Mouse (Mus musculus): ENCODE results near the gene Nasp. TPM values are rescaled to one million over a fixed set of nuclear protein-coding genes. Genes with fewer than 3 reads are reported as not detected.
A peak's percentile ranks its signal among the peaks of the same experiment; 100 is the strongest.
"Not testable (repeated sequence)": the region's sequence is repeated elsewhere in the genome, so short reads cannot be mapped to it uniquely, and the experiment has no call there.

Nasp gene
- polyA plus RNA-seq, 1 experiment from 2014 or later = 110 TPM

DNA sequence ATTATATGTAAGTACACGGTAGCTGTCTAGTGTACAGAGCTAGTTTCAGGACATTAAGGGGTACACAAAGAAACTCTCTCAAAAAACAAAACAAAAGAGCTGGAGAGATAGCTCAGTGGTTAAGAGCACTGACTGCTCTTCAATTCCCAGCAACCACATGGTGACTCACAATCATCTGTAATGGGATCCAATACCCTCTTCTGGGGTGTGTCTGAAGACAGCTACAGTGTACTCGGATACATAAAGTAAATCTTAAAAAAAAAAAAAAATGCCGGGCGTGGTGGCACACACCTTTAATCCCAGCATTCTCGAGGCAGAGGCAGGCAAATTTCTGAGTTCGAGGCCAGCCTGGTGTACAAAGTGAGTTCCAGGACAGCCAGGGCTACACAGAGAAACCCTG is 32.2 kb upstream of the Nasp start:
- not testable (repeated sequence) for H3K9ac ChIP-seq (replicated peaks; ENCODE audit: low read length); H3K4me3 ChIP-seq (replicated peaks; ENCODE audit: low read depth, low read length); H3K4me2 ChIP-seq (ENCODE audit: low read length); H3K9me3 ChIP-seq (ENCODE audit: control insufficient read depth, low read length); H3K27ac ChIP-seq (replicated peaks; ENCODE audit: low read depth, low read length); DNase-seq; H3K36me3 ChIP-seq (ENCODE audit: control insufficient read depth, insufficient read depth, low read length); H3K4me1 ChIP-seq (ENCODE audit: control insufficient read depth, insufficient read depth, low read length); H3K27me3 ChIP-seq (ENCODE audit: control insufficient read depth, insufficient read depth, low read length); ATAC-seq (ENCODE audit: low FRiP score, low TSS enrichment)
- WGBS = 92% methylated on average over 6 of the region's 6 CpGs

DNA sequence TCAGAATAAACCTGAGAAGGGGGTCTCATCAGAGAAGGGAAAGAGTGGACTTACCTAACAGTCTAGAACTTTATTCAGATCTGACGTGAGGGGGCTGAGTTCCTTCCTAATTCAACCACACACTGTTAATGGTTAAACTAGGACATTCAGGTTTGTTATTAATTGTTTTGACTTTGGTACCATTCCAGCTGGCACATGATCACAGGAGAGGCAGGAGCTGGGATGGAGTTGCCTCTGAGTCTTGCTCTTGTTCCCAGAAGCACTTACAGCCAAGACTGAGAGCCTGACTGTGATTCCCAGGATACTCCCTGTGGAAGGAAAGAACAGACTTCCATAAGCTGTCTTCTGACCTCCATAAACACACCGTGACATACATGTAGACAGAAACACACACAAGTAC is 31.7 kb upstream of the Nasp start:
- Histone ChIP-seq H3K27ac (replicated peaks; ENCODE audit: low read depth, low read length) (no peak overlapping the region), H3K36me3 (ENCODE audit: control insufficient read depth, insufficient read depth, low read length) (no peaks in the 10 kb centered on the region), H3K27me3 (ENCODE audit: control insufficient read depth, insufficient read depth, low read length) (no peaks in the 10 kb centered on the region), H3K9ac (replicated peaks; ENCODE audit: low read length) (no peak overlapping the region), H3K4me3 (replicated peaks; ENCODE audit: low read depth, low read length) (no peak overlapping the region), H3K4me1 (ENCODE audit: control insufficient read depth, insufficient read depth, low read length) (no peaks in the 10 kb centered on the region), H3K4me2 (ENCODE audit: low read length) (no peak overlapping the region), H3K9me3 (ENCODE audit: control insufficient read depth, low read length) (no peaks in the 10 kb centered on the region)
- WGBS = 87% methylated on average over 2 of the region's 2 CpGs
- ATAC-seq (ENCODE audit: low FRiP score, low TSS enrichment) (no peak), DNase-seq (no peak)

DNA sequence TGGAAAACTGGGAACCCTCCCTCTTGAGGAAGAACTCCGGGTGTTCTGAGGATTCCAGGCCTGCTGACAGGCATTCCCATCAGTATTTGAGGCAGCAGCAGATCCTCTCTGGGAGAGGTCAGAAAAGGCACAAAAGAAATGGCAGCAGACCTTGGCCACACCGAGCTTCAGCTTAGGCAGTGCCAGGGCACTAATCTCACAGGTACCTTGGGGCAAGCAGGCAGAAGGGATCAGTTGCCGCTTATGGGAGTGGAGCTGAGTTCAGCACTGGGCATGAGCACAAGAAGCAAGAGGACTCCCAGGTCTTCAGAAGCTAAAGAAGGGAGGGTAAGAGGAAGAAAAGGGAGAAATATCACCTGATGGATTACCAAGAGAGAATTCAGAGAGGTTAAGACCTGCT is 30.2 kb upstream of the Nasp start:
- H3K27ac ChIP-seq (replicated peaks; ENCODE audit: low read depth, low read length) = no peak overlapping the region
- ATAC-seq (ENCODE audit: low FRiP score, low TSS enrichment) (no peak), DNase-seq (no peak)
- H3K9me3 ChIP-seq (ENCODE audit: control insufficient read depth, low read length) = no peaks in the 10 kb centered on the region
- no peak overlapping the region for H3K9ac ChIP-seq (replicated peaks; ENCODE audit: low read length)
- H3K4me3 ChIP-seq (replicated peaks; ENCODE audit: low read depth, low read length) = no peak overlapping the region
- H3K4me1 ChIP-seq (ENCODE audit: control insufficient read depth, insufficient read depth, low read length) = no peaks in the 10 kb centered on the region
- H3K4me2 ChIP-seq (ENCODE audit: low read length) = no peak overlapping the region
- H3K36me3 ChIP-seq (ENCODE audit: control insufficient read depth, insufficient read depth, low read length) = no peaks in the 10 kb centered on the region
- no peaks in the 10 kb centered on the region for H3K27me3 ChIP-seq (ENCODE audit: control insufficient read depth, insufficient read depth, low read length)
- WGBS = 45% methylated on average over 3 of the region's 3 CpGs

DNA sequence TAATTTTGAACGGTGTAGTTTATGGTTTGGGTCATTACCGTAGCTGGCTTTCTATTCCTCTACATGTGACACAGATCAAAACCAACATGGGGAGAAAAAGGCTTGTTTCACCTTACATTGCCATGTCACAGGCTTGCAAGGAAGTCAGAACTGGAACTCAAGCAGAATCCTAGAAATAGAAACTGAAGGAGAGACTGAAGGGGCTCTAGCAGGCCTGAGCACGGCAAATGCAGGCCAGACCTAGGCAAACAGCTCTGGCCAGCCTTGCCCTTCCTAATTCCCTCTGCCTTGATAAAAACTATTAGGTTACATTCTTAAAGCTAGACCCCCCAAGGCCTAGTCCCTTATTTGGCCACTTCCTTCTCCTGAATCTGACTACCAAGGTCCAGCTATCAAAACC is 27.9 kb upstream of the Nasp start:
- no peaks in the 10 kb centered on the region for H3K9me3 ChIP-seq (ENCODE audit: control insufficient read depth, low read length)
- no peak for ATAC-seq (ENCODE audit: low FRiP score, low TSS enrichment)
- no peaks in the 10 kb centered on the region for H3K36me3 ChIP-seq (ENCODE audit: control insufficient read depth, insufficient read depth, low read length)
- no peaks in the 10 kb centered on the region for H3K4me1 ChIP-seq (ENCODE audit: control insufficient read depth, insufficient read depth, low read length)
- H3K4me2 ChIP-seq (ENCODE audit: low read length) = no peak overlapping the region
- WGBS = 79% methylated on average over 3 of the region's 3 CpGs
- H3K27ac ChIP-seq (replicated peaks; ENCODE audit: low read depth, low read length) = no peak overlapping the region
- no peaks in the 10 kb centered on the region for H3K27me3 ChIP-seq (ENCODE audit: control insufficient read depth, insufficient read depth, low read length)
- no peak overlapping the region for H3K4me3 ChIP-seq (replicated peaks; ENCODE audit: low read depth, low read length)
- no peak overlapping the region for H3K9ac ChIP-seq (replicated peaks; ENCODE audit: low read length)
- no peak for DNase-seq

DNA sequence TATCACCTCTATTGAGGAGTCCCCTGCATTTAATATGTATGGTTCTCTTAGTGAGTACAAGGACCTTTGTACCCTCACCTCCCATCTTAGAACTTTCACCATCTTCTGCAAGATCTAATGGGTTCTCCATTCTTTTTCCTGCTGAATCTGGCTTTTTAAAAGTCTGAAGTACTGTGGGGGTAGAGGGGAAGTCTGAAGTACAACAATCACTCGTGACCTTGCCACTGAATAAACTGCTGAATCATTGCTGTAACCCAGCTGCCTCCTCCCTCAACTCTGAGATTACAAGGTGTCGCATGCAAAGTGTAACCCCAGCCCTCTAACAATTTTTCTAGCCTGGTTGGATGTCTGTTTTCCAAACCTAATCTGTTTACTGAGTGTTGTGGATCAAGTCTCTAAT is 27.4 kb upstream of the Nasp start:
- no peak overlapping the region for H3K4me3 ChIP-seq (replicated peaks; ENCODE audit: low read depth, low read length)
- no peak overlapping the region for H3K4me2 ChIP-seq (ENCODE audit: low read length)
- DNase-seq = no peak
- no peak for ATAC-seq (ENCODE audit: low FRiP score, low TSS enrichment)
- 77% methylated on average over 2 of the region's 2 CpGs for WGBS
- H3K9ac ChIP-seq (replicated peaks; ENCODE audit: low read length) = no peak overlapping the region
- no peaks in the 10 kb centered on the region for H3K36me3 ChIP-seq (ENCODE audit: control insufficient read depth, insufficient read depth, low read length)
- no peak overlapping the region for H3K27ac ChIP-seq (replicated peaks; ENCODE audit: low read depth, low read length)
- peaks cover 5% of the 10 kb centered on the region for H3K4me1 ChIP-seq (ENCODE audit: control insufficient read depth, insufficient read depth, low read length)
- no peaks in the 10 kb centered on the region for H3K9me3 ChIP-seq (ENCODE audit: control insufficient read depth, low read length)
- no peaks in the 10 kb centered on the region for H3K27me3 ChIP-seq (ENCODE audit: control insufficient read depth, insufficient read depth, low read length)

DNA sequence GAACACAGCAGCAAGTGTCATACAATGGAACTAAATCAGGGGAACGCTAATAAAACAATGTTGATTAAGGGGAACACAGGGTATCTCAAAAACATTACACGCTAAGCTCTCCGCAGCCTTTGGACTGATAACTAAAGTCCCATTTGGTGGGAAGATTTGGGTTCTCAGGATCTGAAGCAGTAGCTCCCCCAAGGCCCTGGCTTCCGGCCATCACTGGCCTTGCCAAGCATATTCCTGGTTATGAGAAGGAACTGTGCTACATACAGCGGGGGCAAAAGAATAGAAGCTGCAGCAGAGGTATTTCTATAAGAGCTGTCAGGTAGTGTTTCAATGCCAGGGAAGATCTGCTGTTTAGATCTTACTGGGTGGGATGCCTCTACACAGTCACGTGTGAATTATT is 25.5 kb upstream of the Nasp start:
- peaks cover 19% of the 10 kb centered on the region for H3K4me1 ChIP-seq (ENCODE audit: control insufficient read depth, insufficient read depth, low read length)
- 89% methylated on average over 6 of the region's 6 CpGs for WGBS

DNA sequence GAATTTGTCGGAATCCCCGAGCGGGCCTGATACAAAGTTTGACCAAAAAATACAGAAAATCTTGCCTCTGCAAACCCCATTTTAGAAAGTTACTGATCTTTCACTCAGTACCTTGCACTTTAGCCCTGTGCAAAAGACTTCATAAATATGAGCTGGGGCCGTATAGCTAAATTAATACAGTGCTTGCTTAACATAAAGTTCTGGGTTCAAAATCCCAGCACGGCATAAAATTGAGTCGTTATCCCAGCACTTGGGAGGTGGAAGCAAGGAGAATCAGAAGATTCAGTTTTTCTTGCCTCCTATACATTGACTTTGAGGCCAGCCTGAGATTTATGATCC is 24.0 kb upstream of the Nasp start:
- ATAC-seq (ENCODE audit: low FRiP score, low TSS enrichment) = peak; percentile 34; the same call in 1 of the 2 replicates
- Histone ChIP-seq H3K4me2 (ENCODE audit: low read length) (peak overlapping the region; percentile 85), H3K27me3 (ENCODE audit: control insufficient read depth, insufficient read depth, low read length) (no peaks in the 10 kb centered on the region), H3K4me3 (replicated peaks; ENCODE audit: low read depth, low read length) (peak overlapping the region; percentile 79), H3K4me1 (ENCODE audit: control insufficient read depth, insufficient read depth, low read length) (peaks cover 25% of the 10 kb centered on the region), H3K9me3 (ENCODE audit: control insufficient read depth, low read length) (no peaks in the 10 kb centered on the region), H3K36me3 (ENCODE audit: control insufficient read depth, insufficient read depth, low read length) (peaks cover 12% of the 10 kb centered on the region), H3K9ac (replicated peaks; ENCODE audit: low read length) (peak overlapping the region; percentile 34; the same call in 1 of the 2 replicates), H3K27ac (replicated peaks; ENCODE audit: low read depth, low read length) (no peak overlapping the region)
- no peak for DNase-seq
- 10% methylated on average over 6 of the region's 6 CpGs for WGBS

More for the DNA sequence above, 25.5 kb upstream of the Nasp start:
- Histone ChIP-seq H3K9me3 (ENCODE audit: control insufficient read depth, low read length) (no peaks in the 10 kb centered on the region), H3K4me2 (ENCODE audit: low read length) (no peak overlapping the region), H3K27me3 (ENCODE audit: control insufficient read depth, insufficient read depth, low read length) (no peaks in the 10 kb centered on the region), H3K9ac (replicated peaks; ENCODE audit: low read length) (no peak overlapping the region), H3K36me3 (ENCODE audit: control insufficient read depth, insufficient read depth, low read length) (no peaks in the 10 kb centered on the region), H3K4me3 (replicated peaks; ENCODE audit: low read depth, low read length) (no peak overlapping the region), H3K27ac (replicated peaks; ENCODE audit: low read depth, low read length) (no peak overlapping the region)
- DNase-seq = no peak
- no peak for ATAC-seq (ENCODE audit: low FRiP score, low TSS enrichment)

DNA sequence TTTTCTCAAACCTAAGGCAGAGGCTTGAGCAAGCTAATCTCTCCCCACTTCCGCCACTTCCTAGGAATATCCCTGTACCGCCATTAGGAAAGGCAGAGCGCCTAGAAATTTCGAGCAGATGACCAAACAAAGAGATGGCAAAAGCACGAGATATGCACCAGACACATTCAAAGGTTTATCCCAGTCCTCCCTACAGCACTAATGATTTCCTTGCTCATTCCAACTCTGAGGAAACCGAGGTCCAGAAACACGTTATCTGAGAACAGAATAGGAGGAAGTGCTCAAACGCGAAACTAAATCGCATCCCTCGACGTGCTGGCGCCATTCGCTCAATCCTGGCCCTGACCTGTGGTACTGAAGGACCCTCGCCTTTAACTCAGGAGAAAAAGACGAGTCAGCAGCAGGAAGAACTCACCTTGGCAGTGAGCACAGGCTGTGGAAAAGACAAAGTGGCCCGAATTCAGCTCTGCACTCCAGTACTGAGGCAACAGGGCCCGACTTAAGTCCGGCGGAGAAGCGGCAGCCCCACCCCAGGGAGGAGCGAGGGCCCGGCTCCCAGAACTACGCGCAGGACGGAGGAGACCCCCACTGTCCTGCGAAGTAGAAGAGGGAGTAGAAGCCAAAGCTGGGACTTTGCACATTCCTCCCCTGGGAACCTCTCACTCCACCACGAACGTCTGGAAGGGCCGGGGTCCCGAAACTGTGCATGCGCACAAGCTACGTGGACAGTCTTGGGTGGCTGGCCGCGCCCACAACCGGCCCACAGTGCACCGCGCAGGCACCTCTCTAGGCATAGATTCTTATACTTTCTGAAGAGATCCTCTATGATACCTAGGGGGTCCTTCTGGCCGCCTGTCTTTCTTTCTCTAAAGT is 23.4 kb upstream of the Nasp start, which contains the start of gene Akr1a1:
Gene Akr1a1, minus strand, starts transcription at position 757 of the 873 bp plus-strand sequence.
- peak within 1 kb of the TSS; percentile 79 for H3K4me3 ChIP-seq (replicated peaks; ENCODE audit: low read depth, low read length)

DNA sequence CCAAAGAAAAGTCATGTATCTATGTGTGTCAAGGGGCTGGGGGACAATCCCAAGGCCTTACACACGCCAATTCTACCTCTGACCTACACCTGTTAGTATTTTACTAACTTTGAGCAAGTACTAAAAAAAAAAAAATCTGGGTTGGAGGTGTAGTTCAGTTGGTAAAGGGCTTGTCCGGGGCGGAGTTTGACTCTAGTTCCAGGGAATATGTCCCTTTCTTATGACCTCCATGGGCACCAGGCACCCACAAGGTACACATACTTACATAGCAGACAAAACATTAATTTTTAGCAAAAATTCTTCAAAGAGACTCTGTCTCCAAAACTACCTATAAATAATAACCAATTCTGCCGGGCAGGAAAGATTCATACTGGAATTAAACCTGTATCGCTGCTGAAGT is 22.6 kb upstream of the Nasp start:
- Histone ChIP-seq H3K9ac (replicated peaks; ENCODE audit: low read length) (peak overlapping the region; percentile 73), H3K4me1 (ENCODE audit: control insufficient read depth, insufficient read depth, low read length) (peaks cover 25% of the 10 kb centered on the region), H3K4me3 (replicated peaks; ENCODE audit: low read depth, low read length) (peak overlapping the region; percentile 79), H3K9me3 (ENCODE audit: control insufficient read depth, low read length) (no peaks in the 10 kb centered on the region), H3K36me3 (ENCODE audit: control insufficient read depth, insufficient read depth, low read length) (peaks cover 14% of the 10 kb centered on the region), H3K4me2 (ENCODE audit: low read length) (peak overlapping the region; percentile 85), H3K27ac (replicated peaks; ENCODE audit: low read depth, low read length) (0 out of 2 replicates have a peak overlapping the region, but pooled peaks have one; percentile 79), H3K27me3 (ENCODE audit: control insufficient read depth, insufficient read depth, low read length) (no peaks in the 10 kb centered on the region)
- no peak for ATAC-seq (ENCODE audit: low FRiP score, low TSS enrichment)
- no peak for DNase-seq
- 48% methylated on average over 5 of the region's 5 CpGs for WGBS

More for the DNA sequence above, 23.4 kb upstream of the Nasp start, which contains the start of gene Akr1a1:
- Histone ChIP-seq H3K36me3 (ENCODE audit: control insufficient read depth, insufficient read depth, low read length) (peaks cover 12% of the 10 kb centered on the region), H3K27me3 (ENCODE audit: control insufficient read depth, insufficient read depth, low read length) (no peaks in the 10 kb centered on the region), H3K9me3 (ENCODE audit: control insufficient read depth, low read length) (no peaks in the 10 kb centered on the region), H3K4me1 (ENCODE audit: control insufficient read depth, insufficient read depth, low read length) (peaks cover 25% of the 10 kb centered on the region), H3K27ac (replicated peaks; ENCODE audit: low read depth, low read length) (peak within 1 kb of the TSS; percentile 79), H3K4me2 (ENCODE audit: low read length) (peak within 1 kb of the TSS; percentile 85), H3K9ac (replicated peaks; ENCODE audit: low read length) (peak within 1 kb of the TSS; percentile 73)
- peak; percentile 99 for ATAC-seq (ENCODE audit: low FRiP score, low TSS enrichment)
- DNase-seq = peak; percentile 96
- WGBS = under 1% methylated on average over 39 of the region's 39 CpGs

All from midbrain, embryonic 14.5 days (tissue).